Mouse (Mus musculus) ovary, adult 18-20 months (tissue): ENCODE results near the gene Bola2.
"Not testable (repeated sequence)": the region's sequence is repeated elsewhere in the genome, so short reads cannot be mapped to it uniquely, and the experiment has no call there.

ENCODE experiments used
- DNase-seq: peaks from one replicate; pipeline ENCODE4 v3.0.0; 2022; ENCODE audit warnings: low spot score, mixed read lengths

Gene Bola2

DNA sequence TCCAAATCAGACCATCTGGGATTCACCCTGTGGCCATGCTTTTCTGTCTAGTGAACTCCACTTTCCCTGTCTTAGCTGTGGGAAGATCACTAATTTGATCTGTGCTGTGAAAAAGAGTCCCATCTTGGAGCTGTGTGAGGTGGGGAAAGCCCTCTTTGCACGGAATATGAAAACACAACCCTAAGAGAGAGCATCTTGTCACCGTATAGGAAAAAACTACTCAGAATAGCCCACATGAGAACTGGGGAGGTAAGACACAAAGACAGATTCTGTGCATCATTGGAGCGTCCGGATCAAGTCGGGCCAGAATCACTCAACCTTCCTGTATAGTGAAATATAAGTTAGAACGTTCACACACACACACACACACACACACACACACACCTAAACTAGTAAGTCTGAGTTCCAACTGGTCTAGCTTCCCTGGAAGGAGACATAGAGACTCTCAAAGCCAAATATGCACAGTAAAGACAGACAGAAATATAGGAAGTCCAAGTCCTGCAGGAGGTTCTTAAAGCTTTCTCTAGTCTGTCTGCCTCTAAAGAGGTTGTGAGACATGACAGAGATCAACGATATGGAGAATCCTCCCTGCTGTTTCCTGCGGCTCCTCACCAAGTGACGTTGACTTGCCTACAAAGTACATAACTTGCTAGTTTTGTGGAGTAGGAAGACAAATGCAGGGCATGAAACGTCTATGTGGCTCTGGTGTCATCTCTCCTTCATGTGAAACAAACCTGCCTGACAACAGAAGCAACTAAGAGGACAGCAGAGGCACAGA is 13.2 kb downstream of the Bola2 start:
- no peak for DNase-seq

DNA sequence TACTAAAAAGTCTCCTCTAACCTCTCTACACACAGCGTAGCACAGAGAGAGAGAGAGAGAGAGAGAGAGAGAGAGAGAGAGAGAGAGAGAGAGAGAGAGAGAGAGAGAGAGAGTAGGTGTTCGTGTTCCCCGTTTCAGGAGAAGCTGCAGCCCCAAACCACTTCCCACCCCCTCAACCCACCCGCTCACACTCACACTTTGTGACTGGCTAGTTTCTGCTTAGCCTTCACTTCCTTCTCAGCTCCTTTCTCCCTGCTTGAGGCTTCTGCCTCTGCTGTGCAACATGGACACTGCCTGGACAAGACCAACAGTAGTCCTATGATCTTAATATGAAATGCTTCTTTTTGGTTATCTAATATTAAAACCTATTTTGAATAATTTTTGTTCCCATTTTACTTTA is 15.1 kb downstream of the Bola2 start:
- no peak for DNase-seq

DNA sequence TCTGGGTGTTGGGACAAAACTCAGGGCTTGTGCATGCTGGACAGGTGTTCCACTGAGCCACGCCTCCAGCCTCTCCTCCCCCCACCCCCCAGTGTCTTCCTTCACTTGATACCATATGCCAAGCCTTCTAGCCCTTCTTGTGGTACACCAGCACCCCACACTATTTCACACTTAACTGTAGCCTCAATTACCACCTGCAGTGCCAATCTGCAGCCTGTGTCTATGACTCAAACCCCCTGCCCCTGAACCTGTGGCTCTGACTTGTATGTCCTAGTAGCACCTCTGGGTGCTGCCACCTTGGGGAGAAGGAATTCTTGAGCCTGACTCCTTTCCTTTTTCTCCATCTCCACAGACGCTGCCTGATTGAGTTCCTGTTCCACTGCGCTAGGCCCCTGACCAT is 16.7 kb downstream of the Bola2 start:
- no peak for DNase-seq

DNA sequence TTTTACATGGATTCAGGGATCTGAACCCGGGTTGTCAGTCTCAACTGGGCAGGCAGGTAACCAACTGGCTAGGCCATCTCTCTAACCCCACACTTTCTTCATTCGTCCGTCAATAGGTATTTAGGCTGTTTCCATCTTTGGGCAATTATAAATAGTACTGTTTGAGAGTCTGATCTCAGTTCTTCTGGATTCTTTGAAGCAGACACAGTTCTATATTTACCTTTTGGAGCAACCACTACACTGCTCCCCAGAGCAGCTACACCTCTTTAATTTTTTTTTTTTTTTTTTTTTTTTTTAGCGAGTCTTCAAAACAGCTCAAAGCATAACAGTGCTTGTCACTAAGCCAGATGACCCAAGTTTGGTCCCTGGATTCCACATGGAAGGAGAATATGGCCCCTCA is 20.5 kb downstream of the Bola2 start:
- no peak for DNase-seq

DNA sequence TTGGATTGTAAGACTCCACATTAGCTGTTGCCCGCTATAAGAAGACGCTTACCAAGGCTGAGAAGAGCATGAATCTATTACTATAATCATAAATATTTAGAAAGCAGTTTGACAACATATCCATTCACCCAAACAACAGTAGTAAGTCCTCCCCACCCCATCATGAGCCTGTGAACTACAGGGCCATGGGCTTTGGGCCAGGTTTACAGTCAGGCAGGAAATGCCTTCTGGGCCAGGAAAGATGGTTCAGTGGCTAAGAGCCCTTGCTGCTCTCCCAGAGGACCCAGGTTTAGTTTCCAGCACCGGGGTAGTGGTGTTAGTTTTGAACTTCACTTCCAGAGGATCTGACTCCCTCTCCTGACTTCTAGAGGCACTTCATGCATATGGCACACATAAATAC is 22.4 kb downstream of the Bola2 start:
- DNase-seq = no peak

DNA sequence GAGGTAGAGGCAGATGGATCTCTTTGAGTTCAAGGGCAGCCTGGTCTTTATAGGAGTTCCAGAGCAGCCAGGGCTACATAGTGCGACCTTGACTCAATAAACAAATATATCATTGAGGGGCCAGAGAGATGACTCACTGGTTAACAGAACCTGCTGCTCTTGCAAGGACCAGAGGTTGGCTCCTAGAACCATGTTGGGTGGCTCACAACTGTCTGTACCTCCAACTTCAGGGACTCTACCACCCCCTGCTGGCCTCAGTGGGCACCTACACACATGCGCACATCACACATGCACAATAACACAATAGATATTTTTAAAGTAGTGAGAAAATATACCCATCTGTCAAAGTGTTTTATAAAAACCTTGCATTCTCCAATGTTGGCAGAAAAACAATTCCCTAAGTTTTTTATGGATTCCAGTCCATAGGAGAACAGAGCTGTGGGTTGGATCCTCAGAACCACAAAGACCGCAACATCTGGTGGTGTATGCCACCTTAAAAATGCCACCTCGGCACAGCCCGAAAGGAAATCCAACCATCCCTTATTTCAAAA is 23.7 kb downstream of the Bola2 start:
- DNase-seq = no peak

DNA sequence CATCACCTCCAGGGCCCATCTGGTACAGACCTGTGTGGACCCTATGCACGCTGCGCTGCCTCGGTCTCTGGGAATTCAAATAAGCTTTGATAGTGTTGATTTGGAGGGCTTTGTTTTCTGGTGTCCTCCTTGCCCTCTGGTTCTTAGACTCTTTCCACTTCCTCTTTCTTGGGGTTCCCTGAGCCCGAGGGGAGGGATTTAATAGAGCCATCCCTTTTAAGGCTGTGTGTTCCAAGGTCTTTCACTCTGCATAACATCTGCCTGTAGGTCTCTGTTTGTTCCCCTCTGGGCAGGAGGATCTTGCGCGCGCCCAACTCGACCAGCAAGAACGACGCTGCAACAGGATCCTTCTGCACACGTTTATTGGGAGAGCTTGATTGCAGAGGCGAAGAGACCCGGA is 26.4 kb downstream of the Bola2 start:
- no peak for DNase-seq

DNA sequence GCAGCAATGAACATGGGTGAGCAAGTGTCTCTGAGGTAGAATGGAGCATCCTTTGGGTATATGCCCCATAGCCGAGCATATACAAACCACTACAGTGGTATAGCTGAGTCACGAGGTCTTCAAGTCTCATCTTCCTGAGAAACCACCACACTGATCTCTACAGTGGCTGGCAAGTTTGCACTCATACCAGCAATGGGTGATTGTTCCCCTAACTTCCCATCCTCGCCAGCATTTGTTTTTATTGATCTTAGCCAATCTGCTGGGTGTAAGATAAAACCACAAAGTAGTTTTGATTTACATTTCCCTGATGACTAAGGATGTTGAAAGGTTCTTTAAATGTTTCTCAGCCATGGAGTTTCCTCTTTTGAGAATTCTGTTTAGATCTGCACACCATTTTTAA is 29.9 kb downstream of the Bola2 start:
- no peak for DNase-seq

DNA sequence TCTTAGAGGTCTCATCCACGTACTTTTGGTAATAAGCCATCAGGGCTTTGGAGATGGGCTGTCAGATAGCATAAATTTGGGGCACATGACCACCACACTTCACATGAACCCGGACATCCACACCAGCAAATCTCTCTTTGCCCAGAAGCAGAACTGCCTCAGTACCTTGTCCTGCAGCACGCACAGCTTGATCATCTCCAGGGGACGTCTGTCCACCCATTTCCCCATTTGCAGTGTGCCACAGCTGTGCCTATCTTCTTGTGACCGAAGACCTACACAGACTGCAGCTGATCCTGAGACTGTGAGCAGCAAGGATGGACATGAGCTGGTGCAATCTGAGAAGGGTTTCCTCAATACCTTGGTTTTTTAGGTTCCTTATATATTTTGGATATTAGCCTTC is 30.5 kb downstream of the Bola2 start:
- DNase-seq = no peak

DNA sequence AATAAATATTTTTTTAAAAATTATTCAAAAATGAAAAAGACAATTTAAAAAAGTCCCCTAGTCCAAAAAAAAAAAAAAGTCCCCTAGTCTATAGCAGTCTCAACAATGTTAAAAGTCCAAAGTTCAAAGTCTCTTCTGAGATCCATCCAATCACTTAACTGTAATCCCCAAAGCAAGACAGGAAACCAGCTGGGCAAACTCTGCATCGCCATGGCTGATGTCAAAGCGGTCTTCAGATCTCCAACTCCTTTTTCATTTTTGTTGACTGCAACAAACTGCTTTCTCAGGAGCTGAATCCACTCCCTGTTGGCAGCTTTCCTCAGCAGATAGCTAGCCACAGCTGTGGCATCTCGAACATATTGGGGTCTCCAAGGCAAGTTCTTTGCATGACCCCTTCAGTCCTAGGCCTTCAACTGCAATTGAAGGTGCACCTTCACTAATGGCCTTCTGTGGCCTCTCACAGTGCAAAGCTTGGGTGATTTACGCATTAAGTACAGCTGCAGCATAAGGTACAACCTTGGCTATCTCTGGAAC is 35.1 kb downstream of the Bola2 start:
- DNase-seq = not testable (repeated sequence)

DNA sequence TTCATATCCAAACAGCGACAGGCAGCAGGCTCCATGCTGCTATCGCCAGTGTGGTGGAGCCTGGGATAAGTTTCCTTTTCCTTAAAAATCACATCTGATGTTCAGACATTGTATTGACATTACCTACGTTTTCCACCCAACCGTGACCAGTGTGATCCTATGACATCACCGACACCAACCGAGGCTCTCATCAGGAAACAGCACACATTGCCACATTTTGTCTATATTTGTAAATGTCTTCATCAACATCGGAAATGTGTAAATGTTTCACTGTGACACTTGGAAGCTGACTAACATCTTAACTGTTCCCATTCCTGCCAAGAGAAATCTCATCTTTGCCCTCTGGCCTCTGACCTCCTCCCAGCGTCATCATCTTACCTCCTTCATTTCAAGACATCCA is 40.9 kb downstream of the Bola2 start:
- no peak for DNase-seq

DNA sequence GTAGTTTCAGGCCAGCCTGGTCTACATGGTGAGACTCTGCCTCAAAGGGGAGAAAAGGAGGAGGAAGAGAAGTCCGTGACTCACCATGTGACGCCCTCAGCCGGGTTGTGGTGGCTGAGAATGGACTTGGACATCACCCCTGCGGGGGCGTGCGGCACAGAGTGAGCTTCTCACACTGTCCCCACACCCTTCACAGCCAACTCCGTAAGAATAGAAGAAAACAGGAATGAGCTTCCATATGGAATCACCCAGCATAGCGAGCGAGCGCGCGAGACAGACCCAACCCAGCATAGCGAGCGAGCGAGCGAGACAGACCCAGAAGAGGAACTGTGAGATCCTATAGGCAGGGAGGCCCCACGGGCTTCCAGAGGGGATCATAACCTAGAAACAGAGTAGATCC is 44.4 kb downstream of the Bola2 start:
- no peak for DNase-seq

DNA sequence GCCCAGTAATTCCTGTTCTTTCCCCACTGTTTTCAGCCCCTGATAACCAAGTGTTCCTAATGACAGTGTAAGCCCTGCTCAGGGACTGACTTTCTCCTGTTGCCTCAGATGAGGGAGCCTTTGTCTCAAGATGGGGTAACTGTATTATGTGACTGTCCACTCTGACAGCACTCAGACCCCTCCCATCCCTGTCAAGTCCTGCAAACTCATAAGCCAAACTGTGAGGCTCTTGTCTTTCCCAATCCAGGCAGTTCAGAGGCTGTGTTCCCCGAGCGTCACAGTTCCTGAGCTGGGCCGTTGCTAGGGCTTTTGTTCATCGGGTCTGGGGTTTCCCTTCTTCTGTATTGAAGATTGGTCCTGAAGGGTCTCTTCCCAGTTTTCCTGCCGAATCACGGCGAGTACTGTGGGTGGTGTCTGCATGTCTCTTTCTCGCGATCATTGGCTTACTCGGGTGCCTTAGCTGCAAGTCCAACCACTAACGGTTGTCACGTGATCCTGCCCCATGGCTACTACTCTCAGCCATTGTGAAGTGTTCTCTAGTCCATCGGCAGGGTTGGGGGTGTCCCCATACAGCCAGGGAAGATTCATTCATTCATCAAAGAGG is 45.0 kb downstream of the Bola2 start:
- DNase-seq = no peak

DNA sequence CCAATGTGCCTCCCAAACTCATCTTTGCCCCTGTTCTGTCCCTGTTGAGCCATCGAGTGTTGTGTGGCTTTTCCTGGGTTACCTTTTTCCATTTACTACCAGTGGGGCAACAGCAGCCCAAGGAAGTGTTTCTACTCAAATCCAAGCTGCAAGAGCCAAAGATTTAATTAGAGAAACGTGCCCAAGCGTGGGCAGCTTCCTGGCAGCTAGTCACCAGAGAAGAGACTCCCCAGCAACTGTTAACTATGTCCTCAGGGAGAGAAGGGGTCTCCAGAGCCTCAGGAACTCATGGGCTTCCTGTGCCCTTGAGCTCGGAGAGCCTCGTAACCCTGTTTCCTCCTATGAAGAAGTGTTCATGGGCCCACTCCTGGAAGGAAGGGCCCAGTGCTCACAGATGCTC is 45.8 kb downstream of the Bola2 start:
- no peak for DNase-seq

DNA sequence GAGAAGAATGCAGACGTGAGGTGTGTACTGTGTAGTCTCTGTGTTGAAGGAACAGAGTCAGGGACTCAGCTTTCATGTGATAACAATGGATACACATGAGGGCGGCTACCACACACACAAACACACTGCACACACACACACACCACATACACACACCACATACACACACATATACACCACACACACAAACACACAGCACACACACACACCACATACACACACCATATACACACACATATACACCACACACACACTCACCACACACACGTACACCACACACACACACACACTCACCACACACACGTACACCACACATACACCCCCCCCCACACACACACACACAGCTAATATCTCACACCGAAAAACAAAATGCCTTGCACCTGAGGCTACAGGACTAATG is 46.3 kb downstream of the Bola2 start:
- no peak for DNase-seq

DNA sequence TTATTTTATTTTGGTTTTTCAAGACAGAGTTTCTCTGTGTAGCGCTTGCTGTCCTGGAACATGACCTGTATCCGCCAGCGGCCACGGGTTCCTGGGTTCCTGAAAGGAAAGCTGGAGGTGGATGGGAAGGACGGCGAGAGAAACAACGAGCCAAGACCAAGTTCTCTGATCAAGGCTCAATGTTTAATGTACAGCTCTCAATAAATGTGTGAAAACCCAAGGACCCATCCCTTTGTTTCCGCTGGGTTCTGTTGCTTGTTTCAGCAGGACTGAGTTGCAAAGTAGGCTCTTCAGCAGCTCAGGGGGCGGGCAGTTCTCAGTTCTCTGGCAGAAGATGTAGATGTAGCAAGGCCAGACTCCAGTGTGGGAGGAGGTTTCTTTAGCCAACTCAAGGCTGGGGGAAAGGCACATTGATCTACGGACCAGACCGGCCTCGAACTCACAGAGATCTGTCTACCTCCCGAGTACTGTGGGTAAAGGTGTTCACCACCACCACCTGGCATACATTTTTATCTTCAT is 46.8 kb downstream of the Bola2 start:
- no peak for DNase-seq

DNA sequence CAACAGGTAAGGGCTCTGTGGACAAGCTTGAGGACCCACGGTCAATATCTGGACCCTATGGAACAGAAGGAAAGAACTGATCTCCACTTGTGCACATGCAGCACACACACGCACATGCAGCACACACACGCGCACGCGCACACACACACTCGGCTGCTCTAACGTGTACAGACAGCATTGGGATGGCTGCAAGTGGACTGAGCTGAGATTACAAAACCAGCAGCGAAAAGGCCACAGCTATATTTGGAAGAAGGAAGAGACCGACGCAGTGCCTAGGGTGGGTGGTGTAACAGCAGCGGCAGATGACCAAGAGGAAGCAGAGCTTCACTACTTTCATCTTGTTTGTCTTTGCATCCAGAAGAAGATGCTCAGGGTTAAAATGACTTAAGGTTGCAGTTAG is 50.9 kb downstream of the Bola2 start:
- DNase-seq = no peak

DNA sequence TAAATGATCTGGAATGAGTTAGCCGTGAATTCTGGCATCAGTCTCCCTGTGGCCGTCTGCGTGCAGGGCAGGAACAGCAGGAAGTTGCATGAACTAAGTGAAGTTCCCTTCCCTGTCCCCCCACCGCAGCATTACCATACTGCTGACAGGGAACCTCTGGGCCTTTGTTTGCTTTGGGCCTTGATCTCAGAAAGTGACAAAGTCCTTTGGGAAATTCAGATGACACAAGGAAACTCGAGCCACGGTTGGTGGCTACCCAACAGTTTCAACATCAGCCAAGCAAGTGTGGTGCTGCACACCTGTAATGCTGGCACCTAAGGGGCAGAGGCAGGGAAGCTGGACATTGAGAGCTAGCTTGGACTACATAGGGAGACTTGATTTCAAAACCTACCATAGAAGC is 51.6 kb downstream of the Bola2 start:
- no peak for DNase-seq

DNA sequence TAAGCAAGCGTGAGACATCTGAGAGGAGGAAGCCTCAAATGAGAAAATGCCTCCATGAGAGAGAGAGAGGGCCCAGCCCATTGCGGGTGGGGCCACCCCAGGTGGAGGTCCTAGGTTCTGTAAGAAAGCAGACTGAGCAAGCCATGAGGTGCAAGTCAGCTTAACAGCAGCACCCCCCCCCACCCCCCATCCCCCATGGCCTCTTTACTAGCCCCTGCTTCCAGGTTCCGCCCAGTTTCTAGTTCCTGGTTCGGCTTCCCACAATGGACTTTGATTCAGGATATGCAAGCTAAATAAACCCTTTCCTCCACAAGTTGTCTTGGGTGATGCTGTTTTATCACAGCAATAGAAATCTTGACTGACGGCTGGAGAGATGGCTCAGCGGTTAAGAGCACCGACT is 53.6 kb downstream of the Bola2 start:
- no peak for DNase-seq
